Mouse (Mus musculus): Measurements from ENCODE around the gene Adamtsl2. TPM values are rescaled to one million over a fixed set of nuclear protein-coding genes. Genes with fewer than 3 reads are reported as not detected.

Adamtsl2 gene
- polyA plus RNA-seq, 2 experiments: 9.3 to 16.1 TPM

GRCm38 (mm10) chr2:27128990-27129389 lies 49.8 kb downstream of the Adamtsl2 start:
- no peak overlapping the region for H3K9ac ChIP-seq (ENCODE audit: low read depth, low read length, severe bottlenecking)
- no peaks in the 10 kb centered on the region for H3K27me3 ChIP-seq (ENCODE audit: control insufficient read depth, insufficient read depth, low read length)
- DNase-seq (ENCODE audit: low spot score) (no peak), ATAC-seq (ENCODE audit: low FRiP score, low read depth) (no peak)
- WGBS: 70% methylated on average over 3 of the region's 3 CpGs
- H3K9me3 ChIP-seq (ENCODE audit: control insufficient read depth, low read length): no peaks in the 10 kb centered on the region
- H3K36me3 ChIP-seq (ENCODE audit: control insufficient read depth, insufficient read depth, low read length): no peaks in the 10 kb centered on the region
- no peaks in the 10 kb centered on the region for H3K4me1 ChIP-seq (ENCODE audit: control insufficient read depth, insufficient read depth, low read length)
- no peak overlapping the region for H3K4me2 ChIP-seq (replicated peaks; ENCODE audit: low read depth, low read length, severe bottlenecking)
- no peak overlapping the region for H3K27ac ChIP-seq (replicated peaks; ENCODE audit: low read depth, low read length)
- no peak for TF ChIP-seq POLR2A (IDR thresholded peaks at IDR 0.05; ENCODE audit: borderline replicate concordance, extremely low read depth, insufficient read depth, insufficient read length)
- no peak overlapping the region for H3K4me3 ChIP-seq (replicated peaks; ENCODE audit: low read length)

GRCm38 (mm10) chr2:27135935-27136334 lies 56.8 kb downstream of the Adamtsl2 start:
- Histone ChIP-seq H3K9ac (ENCODE audit: low read depth, low read length, severe bottlenecking) (no peak overlapping the region), H3K4me1 (ENCODE audit: control insufficient read depth, insufficient read depth, low read length) (no peaks in the 10 kb centered on the region), H3K36me3 (ENCODE audit: control insufficient read depth, insufficient read depth, low read length) (no peaks in the 10 kb centered on the region), H3K27ac (replicated peaks; ENCODE audit: low read depth, low read length) (no peak overlapping the region), H3K4me2 (replicated peaks; ENCODE audit: low read depth, low read length, severe bottlenecking) (no peak overlapping the region), H3K27me3 (ENCODE audit: control insufficient read depth, insufficient read depth, low read length) (0 out of 2 replicates have a peak, but pooled peaks cover 1% of the 10 kb centered on the region), H3K4me3 (replicated peaks; ENCODE audit: low read length) (no peak overlapping the region), H3K9me3 (ENCODE audit: control insufficient read depth, low read length) (no peaks in the 10 kb centered on the region)
- ATAC-seq (ENCODE audit: low FRiP score, low read depth) (no peak), DNase-seq (ENCODE audit: low spot score) (no peak)
- TF ChIP-seq POLR2A (IDR thresholded peaks at IDR 0.05; ENCODE audit: borderline replicate concordance, extremely low read depth, insufficient read depth, insufficient read length): no peak
- WGBS: 80% methylated on average over 5 of the region's 5 CpGs

GRCm38 (mm10) chr2:27136336-27136735 lies 57.2 kb downstream of the Adamtsl2 start:
- Histone ChIP-seq H3K9ac (ENCODE audit: low read depth, low read length, severe bottlenecking) (no peak overlapping the region), H3K4me1 (ENCODE audit: control insufficient read depth, insufficient read depth, low read length) (no peaks in the 10 kb centered on the region), H3K27ac (replicated peaks; ENCODE audit: low read depth, low read length) (no peak overlapping the region), H3K27me3 (ENCODE audit: control insufficient read depth, insufficient read depth, low read length) (peaks cover 5% of the 10 kb centered on the region; the same call in 1 of the 2 replicates), H3K9me3 (ENCODE audit: control insufficient read depth, low read length) (no peaks in the 10 kb centered on the region), H3K36me3 (ENCODE audit: control insufficient read depth, insufficient read depth, low read length) (no peaks in the 10 kb centered on the region), H3K4me2 (replicated peaks; ENCODE audit: low read depth, low read length, severe bottlenecking) (no peak overlapping the region), H3K4me3 (replicated peaks; ENCODE audit: low read length) (no peak overlapping the region)
- TF ChIP-seq POLR2A (IDR thresholded peaks at IDR 0.05; ENCODE audit: borderline replicate concordance, extremely low read depth, insufficient read depth, insufficient read length): no peak
- WGBS: 69% methylated on average over 3 of the region's 3 CpGs
- DNase-seq (ENCODE audit: low spot score): no peak
- no peak for ATAC-seq (ENCODE audit: low FRiP score, low read depth)

- no peak for ATAC-seq (ENCODE audit: low FRiP score, low read depth)
- WGBS: 80% methylated on average over 1 of the region's 1 CpGs
- Histone ChIP-seq H3K27me3 (ENCODE audit: control insufficient read depth, insufficient read depth, low read length) (peaks cover 8% of the 10 kb centered on the region; the same call in 1 of the 2 replicates), H3K9ac (ENCODE audit: low read depth, low read length, severe bottlenecking) (no peak overlapping the region), H3K4me3 (replicated peaks; ENCODE audit: low read length) (no peak overlapping the region), H3K4me1 (ENCODE audit: control insufficient read depth, insufficient read depth, low read length) (no peaks in the 10 kb centered on the region), H3K36me3 (ENCODE audit: control insufficient read depth, insufficient read depth, low read length) (no peaks in the 10 kb centered on the region), H3K27ac (replicated peaks; ENCODE audit: low read depth, low read length) (no peak overlapping the region), H3K4me2 (replicated peaks; ENCODE audit: low read depth, low read length, severe bottlenecking) (no peak overlapping the region), H3K9me3 (ENCODE audit: control insufficient read depth, low read length) (no peaks in the 10 kb centered on the region)
- no peak for TF ChIP-seq POLR2A (IDR thresholded peaks at IDR 0.05; ENCODE audit: borderline replicate concordance, extremely low read depth, insufficient read depth, insufficient read length)
- no peak for DNase-seq (ENCODE audit: low spot score)
These were observed 57.6 kb downstream of the Adamtsl2 start for GRCm38 (mm10) chr2:27136789-27137188.

GRCm38 (mm10) chr2:27138356-27138755 lies 59.2 kb downstream of the Adamtsl2 start:
- Histone ChIP-seq H3K4me2 (replicated peaks; ENCODE audit: low read depth, low read length, severe bottlenecking) (no peak overlapping the region), H3K27me3 (ENCODE audit: control insufficient read depth, insufficient read depth, low read length) (peaks cover 8% of the 10 kb centered on the region; the same call in 1 of the 2 replicates), H3K36me3 (ENCODE audit: control insufficient read depth, insufficient read depth, low read length) (no peaks in the 10 kb centered on the region), H3K4me1 (ENCODE audit: control insufficient read depth, insufficient read depth, low read length) (no peaks in the 10 kb centered on the region), H3K9ac (ENCODE audit: low read depth, low read length, severe bottlenecking) (no peak overlapping the region), H3K4me3 (replicated peaks; ENCODE audit: low read length) (no peak overlapping the region), H3K9me3 (ENCODE audit: control insufficient read depth, low read length) (no peaks in the 10 kb centered on the region), H3K27ac (replicated peaks; ENCODE audit: low read depth, low read length) (no peak overlapping the region)
- no peak for TF ChIP-seq POLR2A (IDR thresholded peaks at IDR 0.05; ENCODE audit: borderline replicate concordance, extremely low read depth, insufficient read depth, insufficient read length)
- WGBS: 64% methylated on average over 4 of the region's 4 CpGs
- DNase-seq (ENCODE audit: low spot score) (no peak), ATAC-seq (ENCODE audit: low FRiP score, low read depth) (no peak)

Measured in limb, embryonic 14.5 days (tissue).